Mouse (Mus musculus) heart, postnatal 4 days (tissue): ENCODE data around the gene 4931422A03Rik. TPM values are rescaled to one million over a fixed set of nuclear protein-coding genes. Genes with fewer than 3 reads are reported as not detected.
A peak's percentile ranks its signal among the peaks of the same experiment; 100 is the strongest.
"Not testable (repeated sequence)": the region's sequence is repeated elsewhere in the genome, so short reads cannot be mapped to it uniquely, and the experiment has no call there.

ENCODE experiments used
- DNase-seq: peaks from one replicate; pipeline ENCODE4 v3.0.0; 2021
- total RNA-seq, 2 experiments: library from RNA; stranded (reverse); gene quantifications; 2 replicates each; pipeline ENCODE4 v1.2.3; 2021

Gene 4931422A03Rik
- not detected for total RNA-seq

DNA sequence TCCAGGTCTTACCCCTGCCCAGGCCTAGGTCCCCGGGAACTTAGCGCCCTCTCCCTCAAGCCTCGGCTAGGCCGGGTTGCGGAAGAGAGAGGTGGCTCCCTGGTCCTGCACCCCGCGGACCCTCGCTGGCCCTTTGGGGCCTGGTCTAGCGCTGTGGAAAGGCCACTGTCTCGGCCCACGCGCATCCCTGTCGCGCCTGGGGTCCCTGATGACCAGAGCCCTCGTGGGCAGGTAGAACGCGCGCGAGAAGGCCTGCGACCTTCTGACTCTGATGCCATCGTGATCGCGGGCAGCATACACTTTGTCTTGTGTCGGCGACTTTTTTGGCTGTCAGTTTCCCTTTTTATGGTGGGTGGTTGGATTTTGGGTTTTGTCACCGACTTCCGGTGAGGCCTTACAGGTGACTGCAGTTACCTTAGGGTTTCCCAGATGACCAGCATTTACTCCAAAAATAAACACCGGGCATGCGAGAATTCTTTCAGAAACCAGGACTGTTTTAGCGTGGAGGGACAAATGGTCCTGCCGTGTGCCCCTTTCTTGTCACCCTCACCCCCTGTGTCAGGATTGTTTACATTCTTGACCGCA, at the start of gene 4931422A03Rik:
Gene 4931422A03Rik, minus strand, starts transcription at position 223 of the 585 bp plus-strand sequence.
- DNase-seq: no peak

GRCm38 (mm10) chr2:104069704-104070185, 41.6 kb upstream of the 4931422A03Rik start, which contains the start of gene Cd59b:
Cd59b (plus strand) TSS chr2:104069849.
- peak; percentile 50 for DNase-seq

- not testable (repeated sequence) for DNase-seq
Observed at GRCm38 (mm10) chr2:104068450-104068849, 40.3 kb upstream of the 4931422A03Rik start, which contains the start of gene Gm10799. Gm10799 (minus strand) TSS chr2:104068550.

- DNase-seq: not testable (repeated sequence)
Observed at GRCm38 (mm10) chr2:104065526-104065925, 37.4 kb upstream of the 4931422A03Rik start, which contains the start of gene Gm10912. Gm10912 (plus strand) TSS chr2:104065826.

DNA sequence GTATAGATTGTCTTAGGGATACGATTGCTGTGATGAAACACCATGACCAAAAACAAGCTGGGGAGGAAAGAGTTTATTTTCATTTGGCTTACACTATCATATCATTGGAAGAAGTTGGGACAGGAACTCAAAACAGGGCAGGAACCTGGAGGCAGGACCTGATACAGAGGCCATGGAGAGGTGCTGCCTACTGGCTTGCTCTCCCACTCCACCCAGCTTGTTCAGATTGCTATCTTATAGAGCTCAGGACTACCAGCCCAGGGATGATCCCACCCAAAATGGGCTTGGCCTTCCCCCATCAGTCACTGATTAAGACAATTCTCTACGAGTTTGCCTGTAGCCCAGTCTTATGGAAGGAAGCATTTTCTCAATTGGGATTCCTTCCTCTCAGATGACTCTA, 36.0 kb upstream of the 4931422A03Rik start:
- DNase-seq: no peak

DNA sequence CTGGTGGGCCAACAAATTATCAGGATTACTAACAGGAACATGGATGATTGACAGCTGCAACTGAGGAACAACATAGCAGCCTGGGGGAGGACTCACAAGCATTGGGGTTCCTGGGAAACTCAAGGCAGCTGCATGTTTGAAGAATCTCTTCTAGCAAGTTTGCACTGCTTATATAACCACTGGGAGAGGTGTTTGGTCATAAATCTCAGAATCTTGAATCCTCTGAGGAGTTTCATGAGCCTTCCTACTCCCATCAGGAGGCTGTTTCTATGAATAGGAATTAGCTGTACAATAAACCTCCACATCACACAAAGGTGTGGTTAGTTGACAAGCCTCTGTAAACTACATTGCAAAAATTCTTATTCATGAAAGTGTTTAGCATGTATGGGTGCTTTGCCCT, 34.5 kb upstream of the 4931422A03Rik start:
- no peak for DNase-seq

- no peak for DNase-seq
Observed at GRCm38 (mm10) chr2:104060996-104061395, 32.8 kb upstream of the 4931422A03Rik start.

- DNase-seq: no peak
Observed at GRCm38 (mm10) chr2:104059786-104060185, 31.6 kb upstream of the 4931422A03Rik start.

DNA sequence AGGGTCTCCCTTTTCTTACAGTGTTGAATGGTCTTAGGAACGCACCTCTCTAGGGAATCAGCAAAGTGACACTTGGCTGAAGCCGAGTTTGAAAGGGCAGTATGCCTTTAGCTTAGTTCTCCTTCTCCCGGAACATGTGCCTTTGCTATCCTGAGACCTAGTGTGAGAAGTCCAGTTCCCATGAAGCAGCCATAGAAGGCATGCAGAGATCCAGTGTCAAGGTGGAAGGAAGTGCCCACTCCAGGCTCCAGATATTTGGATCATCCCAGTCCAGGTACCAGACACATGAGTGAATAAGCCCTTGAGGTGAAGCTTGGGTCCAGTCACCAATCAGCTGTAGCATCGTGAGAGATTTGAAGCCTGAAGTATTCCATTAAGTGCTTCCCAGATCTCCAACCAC, 30.8 kb upstream of the 4931422A03Rik start:
- no peak for DNase-seq

DNA sequence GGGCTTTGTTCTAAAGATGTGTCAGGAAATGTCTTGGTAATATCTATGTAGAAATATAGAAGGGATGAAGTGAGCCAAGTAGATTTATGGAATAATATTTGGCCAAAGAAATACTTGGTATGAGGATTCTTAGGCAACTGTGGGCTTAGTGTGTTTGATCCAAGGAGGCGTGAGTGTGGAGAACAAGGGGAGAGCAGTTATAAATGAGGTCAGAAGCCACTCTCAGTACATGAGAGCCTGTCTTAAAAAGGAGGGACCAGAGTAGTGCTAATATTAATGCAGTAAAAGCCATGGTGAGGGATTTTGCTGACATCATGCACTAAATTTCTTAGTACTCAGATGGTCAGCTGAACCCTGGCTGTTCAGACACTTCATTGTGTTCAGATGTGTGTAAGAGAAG, 30.2 kb upstream of the 4931422A03Rik start:
- no peak for DNase-seq

DNA sequence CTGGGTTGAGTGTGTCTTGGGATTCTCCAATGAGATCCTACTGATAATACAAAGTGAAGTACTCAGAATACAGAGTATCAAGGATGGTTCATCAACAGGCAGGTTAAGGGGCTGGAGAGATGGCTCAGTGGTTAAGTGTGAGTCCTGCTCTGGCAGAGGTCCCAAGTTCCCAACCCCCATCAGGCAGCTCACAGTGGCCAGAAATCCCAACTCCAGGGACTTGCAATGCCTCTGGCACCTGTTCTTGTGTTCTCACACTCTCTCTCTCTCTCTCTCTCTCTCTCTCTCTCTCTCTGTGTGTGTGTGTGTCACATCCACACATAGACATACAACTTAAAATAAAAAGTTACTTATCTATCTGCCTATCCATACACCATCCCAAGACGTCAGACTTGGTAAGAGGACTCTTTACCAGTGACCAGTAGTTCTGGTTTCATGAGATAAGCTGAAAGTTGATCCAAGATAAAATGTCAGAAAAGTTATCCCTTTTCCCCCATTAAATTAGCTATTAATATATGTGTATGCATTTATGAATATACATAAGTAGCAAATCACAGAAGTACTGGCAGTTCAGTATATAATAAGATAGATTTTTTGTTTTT, 16.4 kb upstream of the 4931422A03Rik start:
- no peak for DNase-seq

GRCm38 (mm10) chr2:104043624-104044478, 15.7 kb upstream of the 4931422A03Rik start:
- DNase-seq: no peak

GRCm38 (mm10) chr2:104042766-104043165, 14.6 kb upstream of the 4931422A03Rik start:
- no peak for DNase-seq

DNA sequence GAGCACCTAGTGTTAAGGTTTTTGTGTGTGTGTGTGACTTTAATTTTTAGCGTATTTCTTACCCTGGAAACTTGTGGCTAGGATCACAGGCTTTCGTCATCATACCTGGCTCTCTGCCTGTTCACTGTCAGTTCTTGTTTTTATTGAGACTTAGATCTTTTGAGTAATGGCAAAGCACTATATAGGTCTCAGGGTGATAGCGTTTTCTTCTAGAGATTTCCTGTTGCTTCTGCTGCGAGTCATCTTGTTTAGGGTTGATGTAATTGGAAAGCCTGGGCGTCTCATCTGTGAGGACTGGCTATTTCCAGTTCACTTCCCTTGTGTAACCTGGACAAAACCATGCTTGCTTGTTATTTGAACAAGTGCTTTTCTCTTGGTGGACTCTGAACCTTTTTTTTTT, 13.5 kb upstream of the 4931422A03Rik start:
- DNase-seq: no peak

DNA sequence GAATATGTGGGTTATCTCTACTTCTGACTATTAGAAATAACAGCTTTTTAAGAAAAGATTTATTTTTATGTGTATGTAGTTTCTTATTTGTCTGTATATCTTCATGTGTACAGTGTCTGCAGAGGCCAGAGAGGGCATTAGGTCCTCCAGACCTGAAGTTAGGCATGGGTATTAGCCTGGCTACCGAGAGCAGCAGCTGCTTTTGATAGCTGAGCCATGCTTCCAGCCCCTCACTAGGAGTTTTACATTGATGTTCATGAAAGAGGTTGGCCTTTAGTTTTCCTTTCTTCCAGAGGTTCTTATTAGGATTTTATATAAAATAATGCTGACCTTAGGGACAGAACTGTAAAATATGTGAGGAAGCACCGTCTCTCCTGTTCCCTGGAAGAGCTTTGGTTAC, 10.1 kb upstream of the 4931422A03Rik start:
- no peak for DNase-seq

DNA sequence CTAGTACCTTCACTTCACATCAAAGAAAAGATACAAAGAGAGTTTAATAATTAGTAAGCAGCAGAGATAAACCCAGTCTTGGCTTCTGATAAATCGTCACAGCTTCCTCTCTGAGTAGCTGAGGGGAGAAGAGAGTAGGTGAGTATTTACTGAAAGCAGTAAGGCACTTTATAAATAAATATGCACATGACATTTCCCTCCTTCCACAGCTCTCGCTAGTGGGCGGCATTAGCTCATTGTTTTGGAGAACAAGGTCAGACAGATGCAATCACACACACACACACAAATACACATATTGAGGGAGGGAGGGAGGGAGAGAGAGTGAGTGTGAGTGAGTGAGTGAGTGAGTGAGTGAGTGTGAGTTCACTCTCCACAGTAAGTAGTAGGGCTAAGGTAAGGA, 8.2 kb upstream of the 4931422A03Rik start:
- no peak for DNase-seq

DNA sequence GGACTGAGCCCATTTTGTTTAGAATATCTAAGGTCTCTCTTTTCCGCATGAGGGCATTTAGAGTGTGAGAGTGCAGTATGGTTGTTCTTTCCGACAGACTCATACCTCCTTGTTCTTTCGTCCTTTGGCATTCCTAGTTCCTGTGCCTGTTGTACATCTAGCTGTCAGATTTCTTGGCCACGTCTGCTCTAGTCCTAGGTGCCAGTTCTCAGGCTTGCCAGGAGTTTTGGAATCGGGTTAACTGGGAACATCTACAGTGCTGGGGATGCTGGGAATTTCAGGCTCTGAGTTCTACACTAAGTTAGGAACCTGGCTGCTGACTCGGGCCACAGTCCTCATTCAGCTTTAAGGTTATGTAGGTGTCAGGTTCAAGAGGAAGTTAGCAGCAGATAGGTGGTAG, 7.4 kb upstream of the 4931422A03Rik start:
- no peak for DNase-seq

DNA sequence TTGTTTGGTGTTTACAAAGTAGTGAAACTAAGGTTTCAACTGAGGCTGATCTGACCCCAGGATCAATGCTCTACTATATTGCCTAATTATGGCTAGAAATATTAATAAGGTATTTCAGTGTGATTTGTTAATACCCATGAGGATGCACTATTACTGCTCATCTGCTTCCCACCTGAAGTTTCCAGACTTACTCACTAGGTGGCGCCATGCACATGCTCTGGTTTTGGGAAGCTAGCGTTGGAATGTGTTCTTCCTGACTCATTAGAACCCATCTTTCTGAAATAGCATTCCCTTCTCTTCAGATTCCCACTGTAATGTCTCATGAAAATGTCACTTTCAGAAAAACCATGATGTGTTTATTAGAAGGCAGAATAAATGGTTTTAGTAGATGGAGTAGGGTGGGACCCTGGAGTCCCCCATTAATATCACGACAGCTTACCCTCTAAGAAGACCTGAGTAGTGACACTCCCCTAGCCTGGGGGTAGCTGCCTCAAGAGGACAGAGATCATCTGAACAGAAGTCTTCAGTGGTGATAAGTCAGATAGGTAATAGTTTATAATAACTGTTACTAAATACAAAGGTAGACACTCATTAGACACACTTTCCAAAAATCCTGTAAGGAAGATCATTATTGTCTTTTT, 6.8 kb upstream of the 4931422A03Rik start:
- DNase-seq: peak; percentile 79

- no peak for DNase-seq
Observed at GRCm38 (mm10) chr2:104032056-104032455, 3.9 kb upstream of the 4931422A03Rik start.

DNA sequence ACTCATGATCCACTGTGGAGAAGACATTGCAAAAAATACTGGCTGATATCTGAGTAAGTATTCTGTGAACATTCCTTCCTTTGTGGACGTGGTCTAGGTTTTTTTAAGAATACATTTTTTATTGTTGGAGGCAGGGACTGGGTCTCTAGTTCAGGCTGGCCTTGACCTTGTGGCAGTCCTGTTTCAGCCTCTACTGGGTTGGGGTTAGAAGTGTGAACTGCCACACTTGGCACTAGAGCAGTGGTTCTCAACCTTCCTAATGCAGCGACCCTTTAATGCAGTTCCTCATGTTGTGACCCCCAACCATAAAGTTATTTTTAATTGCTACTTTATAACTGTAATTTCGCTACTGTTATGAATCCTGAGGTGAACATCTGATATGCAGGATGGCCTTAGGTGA, 2.2 kb upstream of the 4931422A03Rik start:
- DNase-seq: no peak

DNA sequence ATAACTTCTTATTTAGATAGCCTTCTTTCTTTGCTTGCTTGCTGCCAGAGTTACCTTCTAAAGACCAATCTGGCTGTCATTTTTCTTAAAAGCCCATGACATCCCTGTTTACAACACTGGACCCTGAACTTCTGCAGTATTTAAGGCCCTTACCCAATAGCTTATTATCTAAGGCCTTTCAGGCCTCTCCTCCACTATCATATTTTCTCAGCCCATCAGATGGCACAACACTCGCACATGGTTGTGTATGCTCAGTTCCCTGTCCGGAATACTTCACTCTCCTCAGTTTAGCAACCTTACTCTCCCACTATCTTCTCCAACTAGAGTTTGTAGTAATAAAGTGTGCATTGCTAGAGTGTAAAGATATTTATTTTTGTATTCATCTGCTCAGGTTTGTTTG, 913 bp upstream of the 4931422A03Rik start:
- no peak for DNase-seq

DNA sequence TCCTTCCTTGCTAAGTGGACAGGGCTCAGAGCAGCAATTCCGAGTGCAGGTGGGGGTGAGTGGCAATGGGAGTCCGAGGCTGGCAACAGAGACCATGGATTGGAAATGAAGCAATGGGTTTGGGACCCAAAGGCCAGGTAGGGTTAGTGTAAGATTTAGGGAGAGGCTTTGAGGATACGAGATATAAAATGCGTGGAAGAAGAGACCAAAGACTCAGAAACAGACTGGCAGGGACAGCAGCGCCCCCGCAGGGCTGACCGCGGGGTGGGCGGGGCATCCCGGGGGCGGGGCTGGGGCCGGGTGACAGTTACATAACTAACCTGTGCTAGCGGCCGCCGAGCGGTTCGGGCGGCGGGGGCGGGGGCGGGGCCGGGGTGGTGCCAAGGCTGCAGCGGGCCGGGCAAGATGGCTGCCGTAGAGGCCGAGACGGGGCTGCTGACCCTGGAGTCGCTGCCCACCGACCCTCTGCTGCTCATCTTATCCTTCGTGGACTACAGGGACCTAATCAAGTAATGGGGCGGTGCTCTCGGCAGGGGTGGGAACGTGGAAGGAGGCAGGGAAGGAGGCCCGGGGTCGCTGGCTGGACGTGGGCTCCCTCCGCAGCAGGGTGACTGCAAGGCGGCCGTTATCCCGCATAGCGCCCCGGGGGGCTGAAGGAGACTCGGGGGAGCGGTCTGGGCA, 563 bp downstream of the 4931422A03Rik start, which contains the start of gene Fbxo3:
Gene Fbxo3, plus strand, starts transcription at position 264 of the 681 bp plus-strand sequence.
- peak; percentile 92 for DNase-seq
